Mouse (Mus musculus): Measurements from ENCODE around the gene Cdhr1.

The Cdhr1 gene

DNA sequence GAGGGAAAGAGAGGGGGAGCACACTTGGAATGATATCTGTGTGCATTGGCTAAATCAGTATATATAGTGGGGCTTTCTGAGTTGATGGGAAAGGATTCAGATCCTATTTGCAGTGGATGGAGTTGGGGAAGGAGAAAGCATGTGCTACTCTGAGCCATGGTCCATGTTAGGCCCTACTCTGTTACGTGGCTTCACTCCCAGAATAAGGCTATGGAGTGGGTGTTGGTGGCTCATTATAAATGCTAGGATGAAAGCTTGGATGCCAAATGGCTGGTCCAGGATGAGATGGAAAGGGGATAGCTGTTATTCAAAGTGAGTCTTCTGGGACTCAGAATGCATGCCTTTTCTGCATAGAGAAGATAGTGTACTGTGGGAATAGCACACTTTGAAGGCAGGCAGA, 17.4 kb downstream of the Cdhr1 start:
- DNase-seq (ENCODE audit: low read depth, low spot score) = no peak

DNA sequence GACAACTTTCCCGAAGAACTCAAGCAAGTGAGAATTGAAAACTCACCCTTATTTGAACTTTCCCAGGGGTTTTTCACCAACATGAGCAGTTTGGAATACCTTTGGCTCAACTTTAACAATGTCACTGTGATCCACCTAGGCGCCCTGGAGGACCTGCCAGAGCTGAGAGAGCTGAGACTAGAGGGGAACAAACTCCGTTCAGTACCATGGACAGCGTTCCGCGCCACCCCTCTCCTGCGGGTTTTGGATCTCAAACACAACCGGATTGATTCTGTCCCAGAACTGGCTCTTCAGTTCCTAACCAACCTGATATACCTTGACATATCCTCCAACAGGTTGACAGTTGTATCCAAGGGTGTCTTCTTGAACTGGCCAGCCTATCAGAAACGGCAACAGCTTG, 29.6 kb downstream of the Cdhr1 start:
- DNase-seq (ENCODE audit: low read depth, low spot score) = peak; percentile 80

DNA sequence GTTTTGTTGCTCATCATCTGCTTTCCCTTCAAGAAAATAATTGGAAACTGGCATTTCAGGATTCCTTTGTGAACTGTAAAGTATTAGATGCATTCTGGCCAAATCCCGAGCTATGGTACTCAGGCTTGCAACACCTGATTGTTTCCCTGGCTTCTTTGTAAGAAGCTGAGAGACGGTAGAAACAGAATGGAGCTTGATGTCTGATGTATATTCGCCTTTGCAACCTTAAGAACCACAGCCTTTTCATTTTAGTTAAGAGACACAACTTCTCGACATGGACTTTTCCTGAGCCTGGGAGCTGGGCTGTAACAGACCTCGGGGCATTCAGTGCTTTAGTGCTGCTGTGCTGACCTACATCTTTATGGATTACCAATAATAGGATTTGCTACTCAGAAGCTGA, 30.5 kb downstream of the Cdhr1 start, which contains the start of gene Lrit2:
Gene Lrit2, plus strand, starts transcription at position 301 of the 400 bp plus-strand sequence.
- no peak for DNase-seq (ENCODE audit: low read depth, low spot score)

- DNase-seq (ENCODE audit: low read depth, low spot score) = no peak
These were observed 31.5 kb downstream of the Cdhr1 start for GRCm38 (mm10) chr14:37066636-37067035.

DNA sequence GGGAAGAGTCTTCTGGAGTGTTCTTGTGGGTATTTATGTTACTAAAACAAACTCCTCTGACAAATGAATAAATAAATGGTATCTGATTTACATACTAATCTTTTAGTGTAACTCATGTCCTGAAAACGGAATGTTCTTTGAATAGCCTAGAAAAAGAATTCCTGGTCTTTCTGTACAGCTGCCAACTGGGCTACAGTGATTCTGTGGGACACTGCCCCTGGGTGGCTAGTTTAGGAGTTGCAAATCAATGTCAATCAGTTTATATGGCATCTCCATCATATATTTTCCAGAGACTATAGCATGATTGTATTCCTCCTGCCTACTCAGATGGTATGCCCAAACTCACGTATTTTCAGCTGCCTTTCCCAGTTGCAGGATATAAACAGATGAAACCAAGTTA, 33.3 kb downstream of the Cdhr1 start:
- no peak for DNase-seq (ENCODE audit: low read depth, low spot score)

- no peak for DNase-seq (ENCODE audit: low read depth, low spot score)
These were observed 49.2 kb downstream of the Cdhr1 start, which contains the start of gene Rgr for GRCm38 (mm10) chr14:37048914-37049410. Rgr (minus strand) TSS chr14:37048964.

DNA sequence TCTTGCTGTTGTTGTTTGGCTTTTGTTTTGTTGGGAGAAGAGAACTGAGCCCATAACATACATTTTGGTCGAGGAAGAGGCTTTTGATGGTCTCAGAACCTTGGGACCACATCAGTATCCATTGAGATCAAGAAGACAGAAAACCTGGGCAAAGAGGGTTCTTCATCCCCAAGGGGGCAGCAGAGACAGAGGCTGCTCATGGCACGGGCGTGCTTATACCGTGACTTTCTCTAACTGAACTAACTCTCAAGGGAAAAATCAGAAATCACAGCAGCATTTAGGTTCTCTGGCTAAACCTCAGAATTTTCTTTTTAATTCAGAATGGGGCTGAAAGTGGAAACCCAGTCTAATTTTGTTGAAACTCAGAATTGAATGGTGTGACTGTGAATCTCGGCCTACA, 63.7 kb downstream of the Cdhr1 start:
- DNase-seq (ENCODE audit: low read depth, low spot score) = no peak

DNA sequence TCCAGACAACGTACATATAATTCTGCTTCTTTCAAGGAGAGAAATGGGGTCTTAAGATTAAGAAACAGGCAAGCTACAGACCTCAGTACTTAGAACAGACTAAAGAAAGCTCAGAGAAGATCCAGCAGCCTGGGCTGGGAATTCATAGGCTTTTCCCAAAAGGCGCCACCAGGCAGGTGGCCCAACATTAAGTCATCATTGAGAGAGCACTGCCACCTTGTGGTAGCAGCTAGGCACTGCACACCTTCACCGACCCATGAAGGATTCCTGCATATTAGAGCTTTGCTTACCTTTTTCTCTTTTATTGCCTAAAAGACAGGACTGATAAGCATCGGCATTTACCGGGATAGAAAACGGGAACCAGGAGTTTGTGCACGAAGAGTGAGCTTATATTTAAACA, 64.9 kb downstream of the Cdhr1 start:
- peak; percentile 70 for DNase-seq (ENCODE audit: low read depth, low spot score)

DNA sequence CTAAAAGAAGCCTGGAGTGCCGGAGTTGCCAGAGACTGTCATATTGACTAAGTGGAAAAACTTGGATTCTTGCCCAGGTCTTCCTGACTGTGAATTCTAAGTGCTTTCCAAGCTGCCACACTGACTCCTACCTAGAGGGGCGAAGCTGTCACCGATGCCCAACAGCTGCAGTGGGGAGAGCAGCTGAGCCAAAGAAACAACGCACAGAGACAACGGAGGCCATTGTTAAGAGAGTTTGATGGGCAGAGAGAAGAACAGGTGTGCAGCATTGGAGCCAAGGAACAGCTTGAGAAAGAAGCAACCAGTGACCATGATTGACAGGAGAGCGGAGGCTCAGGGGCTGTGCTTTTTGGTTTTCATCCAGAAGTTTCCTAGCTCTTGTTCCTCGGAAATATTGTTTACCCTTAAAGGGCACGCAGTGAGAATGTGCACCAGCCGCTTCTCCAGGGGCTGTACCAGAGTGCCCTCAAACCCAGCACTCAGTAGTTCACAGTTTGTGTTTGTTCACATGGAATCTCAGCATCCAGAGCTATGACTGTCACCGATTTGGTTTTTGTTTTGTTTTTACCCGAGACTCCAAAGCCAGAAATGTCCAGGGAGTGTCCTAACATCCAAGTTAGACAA, 65.6 kb downstream of the Cdhr1 start:
- DNase-seq (ENCODE audit: low read depth, low spot score) = no peak

- no peak for DNase-seq (ENCODE audit: low read depth, low spot score)
These were observed 69.6 kb downstream of the Cdhr1 start for GRCm38 (mm10) chr14:37028555-37028954.

DNA sequence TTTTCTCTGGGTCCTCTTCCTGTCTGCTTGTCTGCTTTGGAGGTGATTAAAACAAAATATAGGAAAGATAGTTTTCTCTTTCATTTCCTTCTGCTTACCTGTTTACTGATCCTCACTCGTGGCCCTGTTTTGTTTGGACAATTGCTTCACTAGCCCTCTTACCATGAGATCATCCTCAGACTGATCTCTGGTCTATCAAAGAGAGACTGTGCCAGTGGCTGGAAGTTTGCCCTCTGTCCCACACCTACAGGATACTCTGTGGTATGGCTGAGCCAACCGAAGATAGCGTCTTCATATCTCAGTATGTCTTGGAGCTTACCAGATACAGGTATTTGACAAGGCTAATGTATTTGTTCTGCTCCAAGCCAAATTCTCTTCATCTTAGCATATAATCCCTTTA, 70.2 kb downstream of the Cdhr1 start:
- DNase-seq (ENCODE audit: low read depth, low spot score) = no peak
